Mouse (Mus musculus) thymus, adult 18-20 months (tissue): Measurements from ENCODE around the gene Thap11.
A peak's percentile ranks its signal among the peaks of the same experiment; 100 is the strongest.
"Not testable (repeated sequence)": the region's sequence is repeated elsewhere in the genome, so short reads cannot be mapped to it uniquely, and the experiment has no call there.

Source experiments
- DNase-seq, 2 experiments: peaks; one replicate each; pipeline ENCODE4 v3.0.0; 2022; ENCODE audit warnings: mixed read lengths in 2 of 2

Thap11 gene

DNA sequence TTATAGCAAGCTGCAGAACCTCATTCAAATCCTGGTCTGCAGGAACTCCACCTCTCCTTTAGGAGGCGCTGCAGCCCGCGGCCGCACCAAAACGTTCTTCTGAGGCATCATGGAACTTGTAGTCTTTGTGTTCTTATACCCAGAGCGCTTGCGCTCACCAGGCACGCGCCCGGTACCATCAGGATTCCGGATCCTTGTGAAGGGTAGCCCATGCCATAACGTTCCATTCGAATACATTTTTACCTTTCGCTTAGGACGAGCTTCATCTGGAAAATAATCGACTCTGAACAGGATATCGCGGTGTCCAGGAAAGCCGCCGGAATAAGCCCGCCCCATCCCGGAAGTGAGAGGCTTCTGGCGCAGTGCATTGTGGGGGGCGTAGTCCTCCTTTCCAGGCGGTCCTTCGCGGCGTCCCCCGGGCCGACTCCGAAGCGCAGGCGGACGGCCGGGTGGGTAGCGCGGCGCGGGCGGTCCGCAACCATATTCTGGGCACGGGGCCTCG is at the start of gene Thap11:
Gene Thap11, plus strand, starts transcription at position 418 of the 502 bp plus-strand sequence.
- peak; percentile 84 to 90 for DNase-seq

DNA sequence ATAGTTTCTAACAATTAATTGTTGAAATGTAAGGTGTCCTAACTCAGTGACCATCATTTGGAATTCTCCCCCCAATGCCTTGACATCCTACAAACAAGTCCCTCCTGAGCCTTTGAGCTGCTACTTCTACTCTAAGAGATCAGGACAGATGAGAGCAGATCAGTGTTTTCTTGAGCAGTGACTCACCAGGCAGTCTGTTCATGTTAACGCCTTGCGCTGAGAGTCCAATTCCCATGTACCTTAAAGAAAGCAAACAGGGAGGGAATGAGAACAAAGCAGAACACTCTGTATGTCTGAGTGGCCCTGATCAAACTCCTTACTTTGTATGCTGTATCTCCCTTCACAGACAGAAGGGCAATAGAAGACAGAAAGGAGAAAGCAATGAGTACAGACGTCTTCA is 49.6 kb upstream of the Thap11 start:
- no peak for DNase-seq

DNA sequence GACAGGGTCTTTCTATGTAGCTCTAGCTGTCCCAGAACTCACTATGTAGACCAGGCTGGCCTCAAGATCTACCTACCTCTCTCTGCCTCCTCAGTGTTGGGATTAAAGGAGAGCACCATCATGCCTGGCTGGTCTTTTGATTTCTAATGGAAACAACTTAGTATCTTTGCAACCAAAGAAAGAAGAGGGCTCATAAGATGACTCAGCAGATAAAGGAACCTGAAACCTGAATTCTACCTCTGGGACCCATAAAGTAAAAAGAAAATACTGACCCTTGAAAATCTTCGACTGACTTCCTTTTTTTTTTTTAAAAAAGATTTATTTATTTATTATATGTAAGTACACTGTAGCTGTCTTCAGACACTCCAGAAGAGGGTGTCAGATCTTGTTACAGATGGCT is 49.0 kb upstream of the Thap11 start:
- DNase-seq: no peak

DNA sequence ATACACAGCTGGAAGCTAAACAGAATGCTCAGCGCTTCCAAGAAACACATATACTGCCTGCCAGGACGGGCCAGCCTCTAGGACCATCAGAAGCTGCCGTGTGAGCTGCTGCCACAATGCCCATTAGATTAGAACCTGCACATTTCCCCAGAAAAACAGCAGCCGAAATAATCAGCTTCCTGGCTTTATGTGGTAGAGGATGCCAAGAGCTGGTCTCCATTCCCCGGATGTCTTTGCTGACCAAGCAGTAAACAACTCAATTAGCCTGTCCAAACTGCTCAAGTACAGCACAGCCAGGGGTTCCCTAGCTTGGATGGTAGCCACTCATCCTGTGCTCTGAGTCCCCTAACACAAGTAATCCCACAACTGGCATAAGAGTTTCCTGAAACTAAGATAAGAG is 47.2 kb upstream of the Thap11 start:
- DNase-seq: no peak

DNA sequence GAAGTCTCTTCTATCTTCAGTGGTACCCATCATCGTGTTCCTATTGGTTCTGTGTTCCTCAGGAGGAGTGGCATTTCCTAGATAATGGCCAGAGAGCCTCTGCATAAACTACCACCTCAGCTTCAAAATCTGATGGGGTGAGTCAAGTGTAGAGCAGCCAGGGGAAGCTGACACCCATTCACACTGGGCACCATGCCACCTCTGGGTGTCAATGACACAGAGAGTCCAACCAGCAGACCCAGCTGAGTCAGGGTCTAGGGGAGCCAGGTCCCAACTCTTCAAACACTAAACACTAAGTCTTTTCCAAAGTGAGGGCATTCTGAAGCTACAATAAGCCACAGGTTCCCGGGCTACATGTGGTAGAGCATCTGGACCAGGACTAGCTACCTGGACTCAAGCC is 46.5 kb upstream of the Thap11 start:
- DNase-seq: no peak

DNA sequence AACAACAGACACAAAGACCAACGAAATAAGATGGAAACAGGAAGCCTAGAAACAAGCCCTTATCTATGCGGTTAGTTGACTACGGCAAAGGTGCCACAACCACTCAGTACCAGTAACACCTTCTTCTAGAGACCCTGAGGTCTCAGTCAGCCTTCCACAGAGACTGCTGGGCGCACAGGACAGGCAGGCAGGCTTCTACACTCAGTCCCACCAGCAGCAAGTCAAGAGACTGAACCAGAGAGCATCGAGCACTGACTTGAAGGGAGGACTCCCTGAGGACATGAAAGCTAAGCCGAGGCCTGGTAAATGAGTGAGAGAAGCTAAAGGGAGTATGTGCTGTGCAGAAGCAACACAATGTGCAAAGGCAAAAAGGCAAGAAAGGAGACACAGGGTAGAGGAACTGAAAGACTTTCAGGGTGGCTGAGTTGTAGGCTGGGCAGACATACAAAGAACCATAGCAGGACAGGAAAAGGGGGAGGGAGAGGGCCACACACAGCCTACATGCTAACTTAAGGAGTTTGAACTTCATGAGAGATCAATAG is 44.6 kb upstream of the Thap11 start:
- no peak for DNase-seq

DNA sequence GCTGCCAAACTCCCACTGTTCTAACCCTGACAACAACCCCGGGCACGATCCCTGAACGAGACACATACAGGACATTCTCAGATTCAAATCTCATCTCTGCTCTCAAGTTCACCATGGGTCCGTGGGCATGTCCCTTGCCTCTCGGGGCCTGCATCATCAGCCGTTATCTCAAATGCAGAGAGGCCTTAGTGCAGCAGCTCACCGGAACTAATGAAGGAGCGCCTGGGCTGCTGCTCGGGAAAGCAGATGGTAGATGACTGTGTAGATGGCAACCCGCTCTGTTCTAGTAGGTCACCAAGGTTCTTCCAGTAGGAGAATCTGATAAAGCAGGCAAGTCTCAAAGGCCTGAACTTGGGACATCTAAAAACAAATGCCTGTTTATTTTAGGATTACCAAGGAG is 43.9 kb upstream of the Thap11 start:
- DNase-seq: no peak

DNA sequence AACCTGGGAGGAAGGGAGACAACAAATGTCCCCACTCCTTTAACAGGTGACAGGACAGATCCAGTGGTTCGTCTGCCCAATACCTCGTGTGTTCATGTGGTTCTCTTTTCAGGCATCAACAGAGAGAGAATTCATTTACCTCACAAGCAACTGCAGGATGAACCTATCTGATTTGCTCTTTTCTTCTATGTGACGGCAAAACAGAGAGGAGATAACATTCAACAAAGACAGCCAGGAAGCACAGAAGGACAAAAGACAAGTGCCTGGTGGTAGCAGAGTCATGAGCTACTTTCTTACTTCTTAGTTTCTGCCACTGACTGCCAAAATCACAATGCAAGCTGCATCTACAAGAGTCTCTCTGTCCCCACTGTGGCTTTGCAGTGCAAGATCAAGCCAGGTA is 43.4 kb upstream of the Thap11 start:
- no peak for DNase-seq

DNA sequence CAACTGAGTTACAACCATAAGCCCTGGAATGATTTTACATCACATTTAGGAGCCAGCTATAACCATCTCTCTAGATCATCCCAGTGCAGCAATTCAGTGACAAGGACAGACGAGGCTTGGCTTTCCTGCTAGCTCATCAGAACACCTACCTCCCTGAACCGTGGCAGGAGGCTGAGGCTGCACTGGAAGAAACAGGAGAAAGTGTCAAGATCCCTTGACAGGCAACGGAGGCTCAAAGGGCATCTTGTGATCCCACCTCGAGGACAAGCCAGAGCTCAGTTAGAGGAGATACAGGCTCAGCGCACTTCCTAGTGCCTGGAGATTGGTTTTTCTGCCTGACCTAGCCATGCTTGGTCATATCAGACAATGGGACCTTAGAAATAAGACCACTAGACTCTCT is 42.4 kb upstream of the Thap11 start:
- no peak for DNase-seq

DNA sequence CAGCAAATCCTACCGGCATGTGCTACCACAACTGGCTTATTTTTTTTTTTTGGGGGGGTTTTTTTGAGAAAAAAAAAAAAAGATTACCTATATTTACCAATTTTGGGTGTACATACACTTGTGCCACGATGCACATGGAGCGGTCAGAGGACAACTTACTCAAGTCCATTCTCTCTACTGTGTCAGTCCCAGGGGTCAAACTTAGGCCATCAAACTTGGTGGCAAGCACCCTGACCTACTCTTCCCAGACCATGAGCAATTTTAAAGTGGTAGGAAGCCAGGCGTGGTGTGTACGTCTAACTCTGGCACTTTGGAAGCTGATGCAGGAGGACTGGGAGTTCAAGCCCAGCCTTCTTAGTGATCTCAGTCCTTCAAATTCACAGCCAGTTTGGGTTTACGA is 41.7 kb upstream of the Thap11 start:
- DNase-seq: no peak

DNA sequence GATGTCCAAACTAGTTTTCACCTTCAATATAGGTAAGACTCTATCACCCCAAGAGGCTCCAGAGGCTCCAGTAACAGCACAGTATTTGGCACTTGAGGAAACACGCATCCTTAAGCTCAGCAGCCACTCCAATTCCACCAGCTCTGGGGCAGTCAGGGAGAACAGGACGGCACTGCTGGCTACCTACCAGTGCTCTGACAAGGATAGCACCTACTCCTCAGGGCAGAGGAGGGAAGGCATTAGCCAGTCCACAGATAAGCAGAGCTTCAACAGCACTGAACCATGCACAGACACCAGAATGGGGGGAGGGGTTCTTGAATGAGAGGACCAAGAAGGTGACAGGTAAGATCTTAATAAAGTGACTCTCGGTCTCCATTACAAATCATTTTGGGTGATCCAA is 35.3 kb upstream of the Thap11 start:
- no peak for DNase-seq

DNA sequence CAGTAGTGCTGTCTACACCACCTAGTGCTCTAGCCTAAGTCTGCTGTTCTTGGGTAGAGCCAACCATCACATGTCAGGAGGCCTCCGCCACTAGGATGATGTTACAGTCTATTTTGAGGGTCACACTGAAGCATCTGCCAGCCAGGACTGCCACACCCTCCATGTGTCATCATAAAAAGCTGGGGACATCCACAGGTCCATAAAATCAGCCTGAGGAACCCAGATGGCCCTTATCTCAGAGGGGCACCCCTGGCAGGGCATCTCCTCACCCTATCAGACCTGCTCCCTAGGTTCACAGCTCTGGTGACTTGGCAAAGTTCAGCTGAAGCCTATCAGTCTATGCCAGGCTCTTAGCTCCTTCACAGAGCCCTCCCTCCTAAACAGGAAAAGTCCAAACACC is 34.0 kb upstream of the Thap11 start:
- DNase-seq: no peak

DNA sequence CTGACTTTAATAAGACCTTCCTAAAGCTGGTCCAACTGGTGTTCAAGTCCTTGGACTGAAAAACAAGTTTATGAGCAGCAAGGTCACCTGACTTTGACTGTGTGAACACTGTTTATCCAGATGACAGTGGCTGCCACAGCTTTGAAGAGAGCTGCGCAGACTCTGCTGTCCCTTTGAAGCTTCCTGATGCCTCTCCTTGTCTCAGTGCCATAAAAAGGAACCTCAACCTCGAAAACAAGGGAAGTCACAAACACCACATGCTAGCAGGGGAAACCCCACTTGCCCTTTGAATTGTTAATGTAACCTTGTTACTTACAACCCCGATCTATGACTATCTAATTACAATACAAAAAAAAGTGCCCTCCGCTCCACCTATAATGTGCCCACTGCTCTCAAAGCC is 29.4 kb upstream of the Thap11 start:
- no peak for DNase-seq

DNA sequence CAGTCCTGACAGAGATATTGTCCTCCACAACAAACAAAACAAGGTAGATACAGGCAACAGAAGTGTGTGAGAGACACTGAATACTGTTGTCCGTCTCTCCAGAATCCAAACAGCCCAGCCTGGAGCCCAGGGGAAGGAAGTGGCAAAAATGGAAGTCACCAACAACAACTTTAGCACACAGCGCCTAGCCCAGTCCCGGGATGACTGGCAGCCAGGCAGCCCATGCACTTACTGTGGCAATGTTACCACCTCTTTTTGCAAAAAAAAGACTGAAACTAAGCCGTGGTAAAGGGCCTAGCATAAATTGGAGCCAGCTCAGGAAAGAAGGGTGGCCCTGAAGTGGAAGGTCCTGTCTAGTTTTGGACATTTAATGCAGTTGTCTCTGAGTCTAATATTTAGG is 28.6 kb upstream of the Thap11 start:
- DNase-seq: no peak

DNA sequence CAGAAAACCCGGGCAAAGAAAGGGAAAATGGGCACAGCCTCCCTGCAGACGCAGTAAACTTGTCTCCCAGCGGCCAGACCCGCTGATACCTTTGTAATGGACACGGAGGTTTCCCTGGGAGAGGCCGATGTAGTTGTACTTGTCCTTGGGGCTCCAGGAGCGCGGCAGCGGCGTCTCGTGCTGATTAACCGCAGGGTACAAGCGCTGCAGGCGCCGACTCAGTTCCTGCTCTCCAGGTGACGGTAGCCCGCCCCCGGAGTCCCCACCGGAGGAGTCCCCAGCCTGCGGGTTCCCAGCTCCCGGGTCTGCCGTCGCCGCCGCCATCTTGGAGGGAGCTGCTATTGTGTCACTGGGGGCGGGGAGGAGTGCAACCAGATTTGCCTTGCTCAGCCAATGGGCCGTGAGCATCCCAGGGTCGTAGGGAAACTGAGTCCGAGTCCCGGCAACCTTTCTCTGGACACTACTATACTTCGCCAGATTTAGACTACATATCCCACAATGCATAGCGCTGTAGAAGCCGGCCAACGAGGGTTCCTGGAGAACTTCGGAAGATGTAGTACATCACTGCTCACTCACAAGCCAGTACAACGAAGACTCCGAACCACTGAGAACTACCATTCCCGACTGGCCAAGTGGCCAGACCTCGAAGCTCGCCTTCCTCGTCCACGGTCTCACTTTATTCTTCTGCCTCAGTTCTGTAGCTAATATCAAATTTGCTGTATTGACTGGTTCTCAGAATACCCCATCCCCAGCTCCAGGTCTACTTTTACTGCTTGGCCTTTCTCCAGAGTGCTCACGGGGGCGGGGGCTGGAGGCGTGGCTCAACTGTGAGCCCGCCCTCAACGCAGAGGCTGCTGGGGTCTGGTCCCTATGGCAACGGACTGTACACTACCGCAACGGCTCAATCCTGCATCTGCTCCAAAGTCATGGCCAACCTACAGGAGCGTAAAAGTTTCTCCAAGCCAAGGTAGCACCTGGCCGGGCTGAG is 27.8 kb upstream of the Thap11 start, which contains the start of the genes Ranbp10 and Tsnaxip1:
Gene Ranbp10, minus strand, starts transcription at position 490 of the 988 bp plus-strand sequence.
Gene Tsnaxip1, plus strand, starts transcription at position 871 of the 988 bp plus-strand sequence.
- peak; percentile 97 to 99 for DNase-seq

DNA sequence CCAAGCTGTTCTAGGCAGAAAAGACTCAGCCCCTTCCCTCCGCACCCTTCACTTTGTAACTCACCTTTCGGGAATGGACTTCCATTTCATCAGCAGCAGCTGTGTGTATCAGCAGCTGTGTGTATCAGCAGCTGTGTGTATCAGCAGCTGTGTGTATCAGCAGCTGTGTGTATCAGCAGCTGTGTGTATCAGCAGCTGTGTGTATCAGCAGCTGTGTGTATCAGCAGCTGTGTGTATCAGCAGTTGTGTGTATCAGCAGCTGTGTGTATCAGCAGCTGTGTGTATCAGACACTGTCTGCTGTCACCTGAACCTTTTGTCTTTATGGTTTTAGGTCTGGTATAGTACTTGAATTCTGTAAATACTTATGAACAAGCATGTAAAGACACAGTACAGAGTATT is 21.2 kb upstream of the Thap11 start:
- DNase-seq: not testable (repeated sequence)

DNA sequence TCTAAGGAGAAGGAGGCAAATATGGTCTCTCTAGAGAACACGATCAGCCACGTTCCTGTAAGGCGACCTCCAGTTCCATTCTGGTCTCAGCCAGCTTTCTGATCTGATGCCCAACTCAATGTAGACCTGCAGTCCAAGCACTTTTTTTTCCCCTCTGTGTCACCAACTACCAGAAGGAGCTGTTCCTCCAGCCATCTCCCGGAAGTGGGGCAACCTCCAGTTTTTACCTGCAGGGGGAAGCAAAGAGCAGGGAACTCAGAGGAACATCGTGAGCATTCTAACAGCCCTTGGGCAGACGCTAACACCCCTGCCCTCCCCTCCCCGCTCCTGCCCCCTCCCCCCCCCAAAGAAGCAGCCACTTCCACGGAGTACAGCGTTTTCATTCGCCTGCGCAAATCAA is 19.6 kb upstream of the Thap11 start:
- DNase-seq: peak; percentile 69 to 76

DNA sequence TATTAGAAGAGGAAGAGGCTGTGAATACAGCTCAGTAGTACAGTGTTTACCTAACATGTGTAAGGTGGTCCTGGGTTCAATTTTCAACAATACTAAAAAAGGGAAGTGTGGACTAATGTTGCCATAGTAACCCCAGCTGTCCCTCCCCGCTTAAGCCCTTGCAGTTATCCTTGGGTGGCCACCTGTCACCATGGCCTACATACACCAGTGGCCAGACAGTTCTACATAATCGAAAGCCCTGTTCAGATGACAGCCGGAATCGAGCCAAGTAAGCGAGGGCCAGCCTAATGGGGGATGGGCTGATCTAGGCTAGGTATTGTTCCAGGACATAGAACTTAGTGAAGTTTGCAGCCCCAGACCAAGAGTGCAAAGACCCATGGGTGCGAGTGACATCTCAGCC is 17.9 kb upstream of the Thap11 start:
- DNase-seq: no peak

DNA sequence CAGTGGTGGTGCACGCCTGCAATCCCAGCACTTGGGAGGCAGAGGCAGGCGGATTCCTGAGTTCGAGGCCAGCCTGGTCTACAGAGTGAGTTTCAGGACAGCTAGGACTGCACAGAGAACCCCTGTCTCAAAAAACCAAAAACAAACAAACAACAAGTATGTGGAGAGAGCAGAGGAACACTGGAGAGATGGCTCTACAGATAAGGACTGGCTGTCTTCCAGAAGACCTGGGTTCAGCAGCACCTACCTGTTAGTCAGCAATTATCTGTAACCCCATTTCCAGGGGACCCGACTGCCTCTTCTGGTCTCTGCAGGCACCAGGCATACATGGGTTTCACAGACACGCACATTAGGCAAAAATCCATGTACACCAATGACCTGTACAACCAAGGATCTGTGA is 15.7 kb upstream of the Thap11 start:
- DNase-seq: no peak

DNA sequence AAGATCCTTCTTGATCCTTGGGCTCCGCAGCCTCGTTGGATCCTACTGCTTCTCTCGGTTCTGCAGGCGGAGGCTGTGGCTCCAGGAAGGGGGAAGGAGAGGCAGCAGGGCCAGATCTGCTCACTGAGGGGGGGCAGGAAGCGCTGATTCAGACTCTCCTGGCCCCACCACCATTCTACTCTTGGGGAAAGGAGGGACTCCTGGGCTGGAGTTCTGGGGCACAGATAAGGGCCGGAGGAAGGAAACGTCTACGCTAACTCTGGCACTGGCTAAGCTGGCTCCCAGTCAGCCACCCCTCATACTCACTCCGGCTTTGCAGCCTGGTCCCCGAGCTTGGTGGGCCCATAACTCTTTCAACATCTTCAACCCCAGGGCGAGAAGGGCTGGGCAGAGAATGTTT is 8.3 kb upstream of the Thap11 start:
- DNase-seq: no peak

DNA sequence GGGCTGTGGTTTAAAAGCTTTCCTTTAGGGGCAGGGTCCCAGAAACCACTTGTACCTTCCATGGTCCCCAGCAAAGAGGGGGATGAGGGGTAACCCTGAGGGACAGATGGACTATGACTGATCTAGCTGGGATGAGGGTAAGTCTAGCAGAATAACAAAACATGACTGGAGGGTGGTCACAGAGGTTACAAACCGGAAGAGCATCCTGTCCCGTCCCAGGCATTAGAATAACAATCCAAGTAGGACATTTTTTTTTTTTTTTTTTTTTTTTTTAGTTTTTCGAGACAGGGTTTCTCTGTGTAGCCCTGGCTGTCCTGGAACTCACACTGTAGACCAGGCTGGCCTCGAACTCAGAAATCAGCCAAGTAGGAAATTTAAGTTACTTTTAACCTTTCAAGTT is 4.9 kb upstream of the Thap11 start:
- no peak for DNase-seq

DNA sequence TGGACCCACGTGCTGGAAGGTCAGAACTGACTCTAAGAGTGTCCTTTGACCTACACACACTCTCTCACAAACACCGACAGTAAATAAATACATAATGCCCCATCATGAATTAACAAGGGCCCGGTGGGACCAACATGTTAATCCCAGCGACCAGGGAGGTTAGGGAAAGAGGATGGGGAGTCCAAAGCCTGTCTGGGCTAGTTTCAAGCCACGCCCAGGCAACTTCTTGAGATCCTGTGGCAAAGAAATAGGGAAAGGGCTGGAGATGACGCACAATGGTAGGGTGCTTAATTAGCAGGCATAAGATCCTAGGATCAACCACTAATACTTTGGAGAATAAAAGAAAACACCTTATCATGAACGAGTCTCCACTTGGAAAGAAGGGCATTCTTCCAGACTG is 4.3 kb upstream of the Thap11 start:
- no peak for DNase-seq

DNA sequence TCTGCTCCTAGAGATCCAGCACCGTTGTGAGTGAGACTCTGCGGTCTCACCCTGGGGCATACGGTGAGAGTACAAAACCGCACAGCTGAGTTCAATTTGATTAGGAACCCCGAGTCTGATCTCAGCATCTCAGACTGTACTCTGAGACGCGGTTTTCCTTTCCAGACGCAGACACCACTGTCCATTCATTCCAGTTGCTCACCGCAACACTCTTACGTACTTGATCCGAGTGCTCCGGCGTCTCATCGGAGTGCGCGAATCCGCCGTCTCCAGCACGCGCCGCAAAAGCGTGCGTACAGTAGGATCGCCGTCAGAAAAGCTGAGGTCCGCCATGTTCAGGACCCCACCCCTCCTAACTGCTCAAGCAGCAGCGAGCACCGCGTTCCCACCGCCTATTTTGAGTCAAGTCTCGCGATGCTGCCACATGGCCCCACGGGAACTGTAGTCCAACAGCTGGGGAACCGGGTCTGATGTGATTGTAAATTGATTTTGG is 3.2 kb upstream of the Thap11 start:
- peak; percentile 85 to 91 for DNase-seq

DNA sequence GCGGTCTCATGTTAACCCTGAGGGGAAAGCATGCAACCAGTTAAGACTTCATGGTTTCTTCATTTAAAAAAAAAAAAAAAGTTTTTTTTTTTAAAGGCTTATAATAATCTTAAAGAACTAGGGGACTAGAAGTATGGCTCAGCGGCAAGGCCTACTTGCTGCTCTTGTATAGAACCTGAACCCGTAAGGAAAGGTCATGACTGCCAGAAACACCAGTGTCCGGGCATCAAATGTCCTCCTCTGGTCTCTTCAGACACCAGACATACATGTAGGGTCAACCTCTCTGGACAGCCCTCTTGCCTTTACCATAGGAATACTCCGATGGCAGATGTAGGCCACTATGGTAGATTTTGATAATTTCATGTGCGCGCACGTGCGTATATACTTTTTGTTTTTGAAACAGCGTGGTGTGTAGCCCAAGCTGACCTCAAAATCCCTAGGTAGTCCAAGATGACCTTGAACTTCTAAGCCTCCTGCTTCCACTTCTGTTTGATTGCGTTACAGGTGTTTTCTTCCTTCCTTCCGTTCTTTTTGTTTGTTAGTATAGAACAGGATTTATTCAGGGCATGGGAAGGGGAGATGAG is 2.7 kb upstream of the Thap11 start:
- DNase-seq: peak in 1 of 2 experiments; percentile 17
